Mouse (Mus musculus): ENCODE measurements around the gene Rgmb.

Gene Rgmb

DNA sequence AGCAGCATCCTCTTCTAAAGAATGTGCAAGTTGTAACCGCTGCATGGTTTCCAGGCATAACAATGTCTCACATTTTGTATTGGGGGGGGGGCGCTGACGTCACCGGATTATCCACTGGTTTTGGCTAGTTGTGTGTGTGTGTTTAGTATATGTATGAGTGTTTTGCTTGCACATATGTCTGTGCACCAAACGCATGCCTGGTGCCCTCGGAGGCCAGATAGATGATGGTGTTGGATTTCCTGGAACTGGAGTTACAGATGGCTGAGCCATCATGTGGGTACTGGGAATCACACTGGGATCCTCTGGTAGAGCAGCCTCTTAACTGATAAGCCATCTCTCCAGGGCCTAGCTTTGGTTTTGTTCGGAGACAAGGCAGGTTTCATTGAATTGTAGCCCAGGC, 8.5 kb downstream of the Rgmb start:
- DNase-seq (ENCODE audit: low spot score): no peak

DNA sequence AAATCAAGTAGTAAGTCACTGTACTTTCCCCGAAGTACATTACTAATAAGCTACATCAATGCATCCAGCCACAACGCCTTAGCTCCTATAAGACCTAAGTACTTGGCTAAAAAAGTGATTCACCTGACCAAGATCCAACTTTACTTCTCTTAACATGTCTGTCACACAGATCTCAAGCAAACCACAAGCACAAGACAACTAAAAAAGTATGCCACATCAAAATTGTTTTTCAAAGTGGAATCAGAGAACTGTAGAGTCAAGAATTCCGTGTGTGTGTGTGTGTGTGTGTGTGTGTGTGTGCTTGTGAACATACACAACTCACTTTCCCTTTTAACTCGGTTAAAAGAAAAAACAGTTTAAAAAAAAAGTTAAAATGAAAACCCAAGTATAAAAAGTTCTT, 9.1 kb downstream of the Rgmb start:
- DNase-seq (ENCODE audit: low spot score): no peak

DNA sequence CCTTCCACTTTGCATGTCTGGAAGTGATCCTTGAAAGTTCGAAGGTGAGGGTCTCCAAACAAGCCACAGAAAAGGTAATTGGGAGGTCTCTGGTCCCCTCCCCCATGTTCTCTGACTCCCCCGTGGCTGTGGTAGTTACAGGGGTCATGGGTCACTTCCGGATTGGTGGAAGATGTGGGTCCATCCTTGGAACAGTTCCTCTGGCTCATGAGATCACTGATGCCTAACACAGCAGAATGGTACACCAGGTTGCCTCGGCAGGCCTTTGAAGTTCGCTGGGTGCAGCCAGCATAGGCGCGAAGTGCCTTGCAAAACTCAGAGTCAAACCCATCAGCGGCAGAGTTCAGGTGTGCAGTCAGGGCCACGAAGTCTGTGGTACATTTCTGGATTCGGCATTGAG, 10.1 kb downstream of the Rgmb start:
- no peak for DNase-seq (ENCODE audit: low spot score)

- DNase-seq (ENCODE audit: low spot score): no peak
These were observed 10.7 kb downstream of the Rgmb start for GRCm38 (mm10) chr17:15820146-15820545.

- DNase-seq (ENCODE audit: low spot score): no peak
These were observed 12.5 kb downstream of the Rgmb start for GRCm38 (mm10) chr17:15818372-15818771.

GRCm38 (mm10) chr17:15817634-15818033, 13.2 kb downstream of the Rgmb start:
- DNase-seq (ENCODE audit: low spot score): no peak

DNA sequence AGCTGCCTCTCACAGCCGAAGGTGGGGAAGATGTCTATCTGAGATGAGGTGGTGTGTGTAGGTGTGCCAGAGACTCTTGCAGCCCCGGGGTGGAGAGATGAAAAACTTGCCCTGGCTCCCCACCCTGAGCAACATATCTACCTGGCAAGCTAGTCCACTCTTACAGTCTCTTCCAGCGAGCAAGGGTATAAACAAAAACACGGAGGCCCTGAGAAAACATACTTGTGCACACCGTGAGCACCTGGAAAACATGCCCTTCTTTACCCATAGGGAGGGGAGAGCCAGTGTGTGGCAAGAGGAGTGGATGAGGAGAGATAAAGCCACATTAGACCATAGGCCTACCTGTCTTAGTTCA, 13.8 kb downstream of the Rgmb start:
- DNase-seq (ENCODE audit: low spot score): no peak

DNA sequence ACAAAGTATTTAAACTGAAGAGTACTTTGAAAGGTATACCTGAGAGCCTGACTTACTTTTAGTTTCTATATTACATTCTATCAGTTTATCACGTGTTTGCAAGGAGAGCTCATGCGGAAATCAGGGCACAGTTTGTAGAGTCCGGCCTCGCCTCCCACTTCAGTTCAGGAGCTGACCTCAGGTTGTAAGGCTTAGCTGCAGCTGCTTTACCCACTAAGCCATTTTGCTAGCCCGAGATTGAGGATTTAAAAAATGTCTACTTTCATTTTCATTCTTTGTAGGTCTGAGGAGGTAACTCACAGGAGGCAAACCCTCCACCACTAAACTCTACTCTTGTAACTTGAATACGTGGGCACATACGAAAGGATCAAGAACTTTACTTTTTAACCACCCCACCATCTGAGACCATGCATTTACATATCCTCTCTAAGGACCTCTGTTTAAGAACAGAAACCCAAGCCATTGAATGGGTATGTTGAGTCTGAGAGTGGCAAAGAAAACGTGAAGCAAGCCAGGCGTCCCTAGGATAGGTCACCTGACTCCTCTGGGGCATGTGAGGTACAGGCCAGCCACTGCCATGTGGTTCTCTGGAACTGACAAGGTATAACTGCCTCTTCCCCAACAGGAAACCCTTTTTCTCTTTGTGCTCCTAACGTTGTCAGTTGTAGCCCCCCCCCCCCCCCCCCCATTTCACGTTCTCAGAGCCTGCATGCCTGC, 14.3 kb downstream of the Rgmb start:
- DNase-seq (ENCODE audit: low spot score): no peak

- DNase-seq (ENCODE audit: low spot score): no peak
These were observed 15.4 kb downstream of the Rgmb start for GRCm38 (mm10) chr17:15815312-15816018.

- DNase-seq (ENCODE audit: low spot score): no peak
These were observed 17.1 kb downstream of the Rgmb start for GRCm38 (mm10) chr17:15813658-15814212.

DNA sequence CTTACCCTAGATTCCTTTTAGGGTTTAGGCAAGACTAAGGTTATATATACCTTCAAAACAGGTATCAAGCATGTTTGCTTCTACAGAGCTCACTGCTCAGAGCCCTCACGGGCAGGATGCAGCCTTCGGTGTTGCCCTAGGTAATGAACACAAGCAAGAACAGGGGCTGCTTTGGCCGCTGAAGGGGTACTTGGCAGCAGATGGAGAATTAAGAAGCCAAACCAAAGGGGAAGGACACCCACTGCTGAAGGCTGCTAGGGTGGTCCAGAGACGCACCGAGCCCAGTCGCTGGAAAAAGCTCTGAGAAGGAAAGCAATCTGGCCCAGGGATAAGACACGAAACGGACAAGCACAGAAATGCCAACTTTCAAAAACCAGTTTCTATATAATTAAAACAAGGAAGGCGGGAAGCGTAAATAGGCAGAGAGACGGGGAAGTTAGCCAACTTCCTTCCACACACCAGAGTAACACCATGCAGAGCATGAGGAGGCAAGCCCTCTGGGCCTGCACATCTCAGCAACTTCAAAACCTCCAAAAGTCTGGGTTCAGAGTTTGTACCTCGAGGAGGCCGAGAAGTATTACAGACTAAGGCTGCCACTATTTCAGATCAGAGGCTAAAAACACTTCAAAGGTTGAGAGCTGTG, 18.6 kb downstream of the Rgmb start:
- DNase-seq (ENCODE audit: low spot score): no peak

DNA sequence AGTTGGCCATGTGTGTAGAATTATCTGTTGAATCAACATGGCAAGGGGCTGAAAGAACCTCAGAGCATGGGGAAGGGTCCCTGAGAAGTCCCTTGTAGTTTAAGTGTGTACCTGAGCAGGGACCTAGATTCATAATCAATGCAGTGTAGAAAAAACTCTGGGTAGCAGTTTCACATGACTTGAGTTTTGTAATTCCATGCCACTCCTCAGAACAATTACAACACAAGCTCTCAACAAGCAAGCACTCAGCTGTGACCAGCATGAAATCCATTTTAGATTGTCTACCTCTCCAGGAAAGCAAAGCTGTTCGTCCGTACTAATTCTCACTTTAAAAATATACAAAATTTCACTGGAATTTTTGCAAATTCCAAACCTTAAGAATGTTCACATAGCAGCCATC, 20.9 kb downstream of the Rgmb start:
- no peak for DNase-seq (ENCODE audit: low spot score)

- DNase-seq (ENCODE audit: low spot score): no peak
These were observed 22.1 kb downstream of the Rgmb start for GRCm38 (mm10) chr17:15808468-15809374.

- no peak for DNase-seq (ENCODE audit: low spot score)
These were observed 22.8 kb downstream of the Rgmb start for GRCm38 (mm10) chr17:15808015-15808414.

DNA sequence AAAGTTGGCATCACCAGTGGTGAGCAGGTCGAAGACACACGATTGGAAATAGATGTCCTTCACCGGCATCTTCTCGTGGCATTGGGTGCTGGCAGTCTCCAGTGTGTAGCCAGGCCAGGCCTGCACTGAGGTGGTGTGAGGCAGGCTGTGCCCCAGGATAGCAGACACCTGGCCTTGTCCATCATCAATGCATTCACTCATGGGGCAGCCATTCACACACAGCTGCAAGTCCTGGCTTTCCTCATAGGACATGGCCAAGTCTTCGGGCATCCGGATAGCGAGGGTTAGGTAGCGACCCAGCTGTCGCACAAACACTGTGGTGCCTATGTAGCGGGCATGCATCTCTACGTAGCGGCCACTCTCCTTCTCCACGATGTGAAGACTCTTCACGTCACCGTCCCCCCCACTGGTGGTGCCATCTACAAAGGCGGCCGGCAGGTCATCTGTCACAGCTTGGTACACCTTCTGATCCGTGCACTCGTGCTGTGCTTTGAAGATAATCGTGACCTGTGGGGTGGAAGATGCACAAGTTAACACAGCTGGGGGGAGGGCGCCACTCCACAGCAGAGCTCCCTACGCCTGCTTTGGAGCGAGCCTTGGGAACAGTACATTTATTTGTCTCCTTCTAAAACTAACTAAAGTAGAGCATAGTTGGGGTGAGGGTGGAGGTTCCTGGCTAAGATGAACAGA, 23.4 kb downstream of the Rgmb start:
- no peak for DNase-seq (ENCODE audit: low spot score)

- no peak for DNase-seq (ENCODE audit: low spot score)
These were observed 26.6 kb downstream of the Rgmb start for GRCm38 (mm10) chr17:15804008-15804812.

- no peak for DNase-seq (ENCODE audit: low spot score)
These were observed 31.5 kb downstream of the Rgmb start for GRCm38 (mm10) chr17:15799195-15799793.

GRCm38 (mm10) chr17:15790716-15791115, 40.1 kb downstream of the Rgmb start:
- no peak for DNase-seq (ENCODE audit: low spot score)

GRCm38 (mm10) chr17:15787036-15787435, 43.8 kb downstream of the Rgmb start:
- peak; percentile 24 for DNase-seq (ENCODE audit: low spot score)

GRCm38 (mm10) chr17:15777979-15778378, 52.9 kb downstream of the Rgmb start:
- no peak for DNase-seq (ENCODE audit: low spot score)
